Mouse (Mus musculus) stomach, embryonic 15.5 days (tissue): ENCODE data around the gene Slc51a. TPM values are rescaled to one million over a fixed set of nuclear protein-coding genes. Genes with fewer than 3 reads are reported as not detected.

Experiments
- ATAC-seq: fragments of 200-750 bp; cut with Nextera tagmentation; 2 replicates; pipeline ENCODE4 v1.8.0; 2017; ENCODE audit warnings: low read depth, moderate number of reproducible peaks, moderate TSS enrichment; ENCODE audit not compliant: insufficient read depth, low FRiP score
- H3K27ac ChIP-seq: fragments of 300-500 bp; sonication (generic); 2 replicates; pipeline ENCODE4 v1.5.1; 2015; ENCODE audit warnings: mild to moderate bottlenecking, inconsistent platforms
- H3K27me3 ChIP-seq: fragments of 300-500 bp; sonication (generic); replicated peaks from 2 replicates; pipeline ENCODE4 v1.6.1; 2015; ENCODE audit warnings: inconsistent platforms
- H3K36me3 ChIP-seq: fragments of 300-500 bp; sonication (generic); 2 replicates; pipeline ENCODE4 v1.6.1; 2015; ENCODE audit warnings: inconsistent platforms
- H3K4me1 ChIP-seq: fragments of 300-500 bp; sonication (generic); 2 replicates; pipeline ENCODE4 v1.6.1; 2015; ENCODE audit warnings: inconsistent platforms
- H3K4me2 ChIP-seq: fragments of 300-500 bp; sonication (generic); 2 replicates; pipeline ENCODE4 v1.6.1; 2015; ENCODE audit warnings: mild to moderate bottlenecking, inconsistent platforms
- H3K4me3 ChIP-seq: fragments of 300-500 bp; sonication (generic); replicated peaks from 2 replicates; pipeline ENCODE4 v1.5.1; 2015; ENCODE audit warnings: inconsistent platforms
- H3K9ac ChIP-seq: fragments of 300-500 bp; sonication (generic); 2 replicates; pipeline ENCODE4 v1.6.1; 2015; ENCODE audit warnings: inconsistent platforms
- H3K9me3 ChIP-seq: fragments of 300-500 bp; sonication (generic); 2 replicates; pipeline ENCODE4 v1.6.1; 2016; ENCODE audit warnings: inconsistent platforms
- WGBS: fragments of 180-500 bp; shearing (Covaris S2); methylation state at CpG from one replicate; pipeline ENCODE4 v1.1.7; 2015; 5-methylcytosine and 5-hydroxymethylcytosine counted together
- polyA plus RNA-seq: library from polyadenylated mRNA; unstranded; fragments of >200 nt; fragmentation: Nextera tagmentation; extraction: Ambion mirVana; gene quantifications from 2 replicates; pipeline ENCODE4 v1.2.1, GENCODE M21; 2015

Gene Slc51a
- polyA plus RNA-seq, 1 experiment from 2014 or later, result 17.7 TPM

GRCm38 (mm10) chr16:32485209-32485608, 2.5 kb downstream of the Slc51a start:
- Histone ChIP-seq H3K27me3 (no peaks in the 10 kb centered on the region), H3K4me2 (no peak overlapping the region), H3K4me3 (no peak overlapping the region), H3K9ac (no peak overlapping the region), H3K36me3 (no peaks in the 10 kb centered on the region), H3K4me1 (peaks cover 6% of the 10 kb centered on the region; the same call in 1 of the 2 replicates), H3K27ac (no peak overlapping the region), H3K9me3 (no peaks in the 10 kb centered on the region)
- no peak for ATAC-seq
- 62% methylated on average over 2 of the region's 2 CpGs for WGBS

GRCm38 (mm10) chr16:32484431-32484871, 3.2 kb downstream of the Slc51a start:
- ATAC-seq, result no peak
- H3K4me1 ChIP-seq, result peaks cover 6% of the 10 kb centered on the region; the same call in 1 of the 2 replicates
- no peak overlapping the region for H3K27ac ChIP-seq
- H3K36me3 ChIP-seq, result no peaks in the 10 kb centered on the region
- no peak overlapping the region for H3K9ac ChIP-seq
- H3K27me3 ChIP-seq, result no peaks in the 10 kb centered on the region
- H3K4me3 ChIP-seq, result no peak overlapping the region
- H3K4me2 ChIP-seq, result no peak overlapping the region
- H3K9me3 ChIP-seq, result no peaks in the 10 kb centered on the region
- 20% methylated on average over 7 of the region's 7 CpGs for WGBS

- Histone ChIP-seq H3K9ac (no peak overlapping the region), H3K36me3 (no peaks in the 10 kb centered on the region), H3K4me3 (no peak overlapping the region), H3K4me2 (no peak overlapping the region), H3K27me3 (no peaks in the 10 kb centered on the region), H3K4me1 (no peaks in the 10 kb centered on the region), H3K9me3 (no peaks in the 10 kb centered on the region), H3K27ac (no peak overlapping the region)
- WGBS, result 80% methylated on average over 2 of the region's 2 CpGs
- no peak for ATAC-seq
Measured at GRCm38 (mm10) chr16:32479415-32479814, 8.3 kb downstream of the Slc51a start.

- H3K4me3 ChIP-seq, result no peak overlapping the region
- H3K4me1 ChIP-seq, result no peaks in the 10 kb centered on the region
- H3K36me3 ChIP-seq, result peaks cover under 1% of the 10 kb centered on the region; the same call in 1 of the 2 replicates
- no peaks in the 10 kb centered on the region for H3K9me3 ChIP-seq
- no peak overlapping the region for H3K4me2 ChIP-seq
- H3K27me3 ChIP-seq, result no peaks in the 10 kb centered on the region
- H3K9ac ChIP-seq, result no peak overlapping the region
- H3K27ac ChIP-seq, result no peak overlapping the region
- WGBS, result 82% methylated on average over 6 of the region's 6 CpGs
- no peak for ATAC-seq
Measured at GRCm38 (mm10) chr16:32477315-32477714, 10.4 kb downstream of the Slc51a start.

GRCm38 (mm10) chr16:32472276-32473015, 15.2 kb downstream of the Slc51a start:
- Histone ChIP-seq H3K4me1 (no peaks in the 10 kb centered on the region), H3K27ac (no peak overlapping the region), H3K27me3 (no peaks in the 10 kb centered on the region), H3K9me3 (no peaks in the 10 kb centered on the region), H3K4me2 (no peak overlapping the region), H3K9ac (no peak overlapping the region), H3K36me3 (peaks cover 19% of the 10 kb centered on the region), H3K4me3 (no peak overlapping the region)
- no peak for ATAC-seq
- 69% methylated on average over 7 of the region's 7 CpGs for WGBS

GRCm38 (mm10) chr16:32469404-32470105, 18.1 kb downstream of the Slc51a start:
- Histone ChIP-seq H3K9ac (no peak overlapping the region), H3K36me3 (peaks cover 25% of the 10 kb centered on the region), H3K27me3 (no peaks in the 10 kb centered on the region), H3K27ac (no peak overlapping the region), H3K9me3 (no peaks in the 10 kb centered on the region), H3K4me2 (no peak overlapping the region), H3K4me3 (no peak overlapping the region), H3K4me1 (no peaks in the 10 kb centered on the region)
- 67% methylated on average over 5 of the region's 5 CpGs for WGBS
- ATAC-seq, result no peak

GRCm38 (mm10) chr16:32468488-32468887, 19.2 kb downstream of the Slc51a start:
- no peak for ATAC-seq
- H3K4me2 ChIP-seq, result no peak overlapping the region

GRCm38 (mm10) chr16:32464908-32465307, 22.8 kb downstream of the Slc51a start:
- ATAC-seq, result no peak
- H3K9me3 ChIP-seq, result no peaks in the 10 kb centered on the region
- no peak overlapping the region for H3K27ac ChIP-seq
- H3K4me2 ChIP-seq, result no peak overlapping the region
- H3K4me3 ChIP-seq, result no peak overlapping the region
- no peaks in the 10 kb centered on the region for H3K4me1 ChIP-seq
- WGBS, result 0% methylated on average over 1 of the region's 1 CpGs
- no peaks in the 10 kb centered on the region for H3K27me3 ChIP-seq
- peaks cover 20% of the 10 kb centered on the region; the same call in 1 of the 2 replicates for H3K36me3 ChIP-seq
- no peak overlapping the region for H3K9ac ChIP-seq

More at GRCm38 (mm10) chr16:32468488-32468887, 19.2 kb downstream of the Slc51a start:
- Histone ChIP-seq H3K4me1 (no peaks in the 10 kb centered on the region), H3K27ac (no peak overlapping the region), H3K9ac (no peak overlapping the region), H3K36me3 (peaks cover 30% of the 10 kb centered on the region), H3K27me3 (no peaks in the 10 kb centered on the region), H3K9me3 (no peaks in the 10 kb centered on the region), H3K4me3 (no peak overlapping the region)
- 78% methylated on average over 3 of the region's 3 CpGs for WGBS

- ATAC-seq, result peak; percentile 60; the same call in 1 of the 2 replicates
- H3K4me1 ChIP-seq, result no peaks in the 10 kb centered on the region
- no peak overlapping the region for H3K4me3 ChIP-seq
- H3K27me3 ChIP-seq, result no peaks in the 10 kb centered on the region
- no peak overlapping the region for H3K9ac ChIP-seq
- peaks cover 18% of the 10 kb centered on the region; the same call in 1 of the 2 replicates for H3K36me3 ChIP-seq
- H3K4me2 ChIP-seq, result no peak overlapping the region
- peak overlapping the region; percentile 57; the same call in 1 of the 2 replicates for H3K27ac ChIP-seq
- 73% methylated on average over 2 of the region's 2 CpGs for whole genome bisulfite sequencing
- no peaks in the 10 kb centered on the region for H3K9me3 ChIP-seq
Measured at GRCm38 (mm10) chr16:32463426-32463825, 24.3 kb downstream of the Slc51a start.

GRCm38 (mm10) chr16:32462950-32463349, 24.7 kb downstream of the Slc51a start:
- ATAC-seq, result no peak
- H3K36me3 ChIP-seq, result peaks cover 18% of the 10 kb centered on the region; the same call in 1 of the 2 replicates
- WGBS, result 90% methylated on average over 16 of the region's 16 CpGs
- H3K27me3 ChIP-seq, result no peaks in the 10 kb centered on the region
- H3K4me2 ChIP-seq, result no peak overlapping the region
- peak overlapping the region; percentile 57; the same call in 1 of the 2 replicates for H3K27ac ChIP-seq
- no peak overlapping the region for H3K4me3 ChIP-seq
- no peak overlapping the region for H3K9ac ChIP-seq
- H3K4me1 ChIP-seq, result no peaks in the 10 kb centered on the region
- H3K9me3 ChIP-seq, result no peaks in the 10 kb centered on the region

GRCm38 (mm10) chr16:32461713-32462112, 26.0 kb downstream of the Slc51a start:
- Histone ChIP-seq H3K4me1 (no peaks in the 10 kb centered on the region), H3K9me3 (no peaks in the 10 kb centered on the region), H3K4me2 (no peak overlapping the region), H3K9ac (no peak overlapping the region), H3K4me3 (no peak overlapping the region), H3K27ac (no peak overlapping the region), H3K27me3 (no peaks in the 10 kb centered on the region), H3K36me3 (peaks cover 11% of the 10 kb centered on the region; the same call in 1 of the 2 replicates)
- WGBS, result 77% methylated on average over 5 of the region's 5 CpGs
- ATAC-seq, result no peak

GRCm38 (mm10) chr16:32460518-32460917, 27.2 kb downstream of the Slc51a start:
- no peak overlapping the region for H3K4me2 ChIP-seq
- no peak for ATAC-seq
- WGBS, result 61% methylated on average over 4 of the region's 4 CpGs
- H3K27ac ChIP-seq, result no peak overlapping the region
- peaks cover 11% of the 10 kb centered on the region; the same call in 1 of the 2 replicates for H3K36me3 ChIP-seq
- no peaks in the 10 kb centered on the region for H3K9me3 ChIP-seq
- H3K27me3 ChIP-seq, result no peaks in the 10 kb centered on the region
- H3K9ac ChIP-seq, result no peak overlapping the region
- H3K4me3 ChIP-seq, result no peak overlapping the region
- no peaks in the 10 kb centered on the region for H3K4me1 ChIP-seq
